Mouse (Mus musculus): ENCODE measurements around the gene Cacna2d1.

Gene Cacna2d1

GRCm38 (mm10) chr5:16166868-16167267 is 232.4 kb downstream of the Cacna2d1 start:
- DNase-seq = no peak

- no peak for DNase-seq
Observed at GRCm38 (mm10) chr5:16181041-16181440, 246.6 kb downstream of the Cacna2d1 start.

GRCm38 (mm10) chr5:16184064-16184463 is 249.6 kb downstream of the Cacna2d1 start:
- DNase-seq = no peak

- DNase-seq = peak; percentile 9 to 46
Observed at GRCm38 (mm10) chr5:16187931-16188330, 253.4 kb downstream of the Cacna2d1 start.

GRCm38 (mm10) chr5:16189878-16190277 is 255.4 kb downstream of the Cacna2d1 start:
- DNase-seq = no peak

- no peak for DNase-seq
Observed at GRCm38 (mm10) chr5:16191165-16191564, 256.7 kb downstream of the Cacna2d1 start.

GRCm38 (mm10) chr5:16199816-16200215 is 265.3 kb downstream of the Cacna2d1 start:
- no peak for DNase-seq

- DNase-seq = no peak
Observed at GRCm38 (mm10) chr5:16221960-16222359, 287.5 kb downstream of the Cacna2d1 start.

- no peak for DNase-seq
Observed at GRCm38 (mm10) chr5:16225359-16225758, 290.9 kb downstream of the Cacna2d1 start.

GRCm38 (mm10) chr5:16229384-16229783 is 294.9 kb downstream of the Cacna2d1 start:
- DNase-seq = peak; percentile 17 to 53

- no peak for DNase-seq
Observed at GRCm38 (mm10) chr5:16231477-16231876, 297.0 kb downstream of the Cacna2d1 start.

GRCm38 (mm10) chr5:16234891-16235290 is 300.4 kb downstream of the Cacna2d1 start:
- no peak for DNase-seq

- no peak for DNase-seq
Observed at GRCm38 (mm10) chr5:16235864-16236263, 301.4 kb downstream of the Cacna2d1 start.

GRCm38 (mm10) chr5:16236608-16237007 is 302.1 kb downstream of the Cacna2d1 start:
- no peak for DNase-seq

- DNase-seq = peak; percentile 56 to 83
Observed at GRCm38 (mm10) chr5:16237972-16238371, 303.5 kb downstream of the Cacna2d1 start.

GRCm38 (mm10) chr5:16240255-16240654 is 305.8 kb downstream of the Cacna2d1 start:
- no peak for DNase-seq

GRCm38 (mm10) chr5:16243599-16243998 is 309.1 kb downstream of the Cacna2d1 start:
- DNase-seq = no peak

GRCm38 (mm10) chr5:16252738-16253513 is 318.4 kb downstream of the Cacna2d1 start:
- no peak for DNase-seq

- no peak for DNase-seq
Observed at GRCm38 (mm10) chr5:16253768-16254167, 319.3 kb downstream of the Cacna2d1 start.

- no peak for DNase-seq
Observed at GRCm38 (mm10) chr5:16265385-16265784, 330.9 kb downstream of the Cacna2d1 start.

- DNase-seq = no peak
Observed at GRCm38 (mm10) chr5:16277058-16277457, 342.6 kb downstream of the Cacna2d1 start.

- DNase-seq = no peak
Observed at GRCm38 (mm10) chr5:16281229-16281628, 346.7 kb downstream of the Cacna2d1 start.

GRCm38 (mm10) chr5:16293223-16293622 is 358.7 kb downstream of the Cacna2d1 start:
- DNase-seq = peak in 1 of 2 experiments; percentile 30

- no peak for DNase-seq
Observed at GRCm38 (mm10) chr5:16293825-16294224, 359.3 kb downstream of the Cacna2d1 start.

- no peak for DNase-seq
Observed at GRCm38 (mm10) chr5:16294708-16295107, 360.2 kb downstream of the Cacna2d1 start.

All from lung, postnatal 4 days (tissue).